Mouse (Mus musculus): ENCODE results near the gene Id1.

- TF ChIP-seq MAFK (IDR thresholded peaks at IDR 0.05; ENCODE audit: insufficient replicate concordance, low read length) (no peak), CTCF (conservative IDR thresholded peaks at IDR 0.05 in 1 of 2, IDR thresholded peaks at IDR 0.05 in 1 of 2; ENCODE audit: low read depth in 2 of 2, low read length in 2 of 2) (peak; percentile 18 to 77; a peak in 2 of 4 replicates), MAX (IDR thresholded peaks at IDR 0.05; ENCODE audit: low read length) (0 out of 2 replicates have a peak, but pooled peaks have one; percentile 19), KAT2A (IDR thresholded peaks at IDR 0.05; ENCODE audit: insufficient replicate concordance, low read length) (no peak), POLR2A (IDR thresholded peaks at IDR 0.05; ENCODE audit: low read depth, low read length) (no peak), EP300 (IDR thresholded peaks at IDR 0.05; ENCODE audit: low read length) (no peak), ZC3H11A (IDR thresholded peaks at IDR 0.05; ENCODE audit: low read depth, low read length) (no peak), SIN3A (IDR thresholded peaks at IDR 0.05; ENCODE audit: low read length) (no peak)
Measured at GRCm38 (mm10) chr2:152742435-152742834, 6.4 kb downstream of the Id1 start.
